Mouse (Mus musculus) forebrain, postnatal 0 days (tissue): Measurements from ENCODE around the gene Gm10230. TPM values are rescaled to one million over a fixed set of nuclear protein-coding genes. Genes with fewer than 3 reads are reported as not detected.
"Not testable (repeated sequence)": the region's sequence is repeated elsewhere in the genome, so short reads cannot be mapped to it uniquely, and the experiment has no call there.

Source experiments
- ATAC-seq: fragments of 200-750 bp; cut with Nextera tagmentation; 2 replicates; pipeline ENCODE4 v1.8.0; 2017; ENCODE audit warnings: mild to moderate bottlenecking, moderate library complexity
- DNase-seq: peaks from one replicate; pipeline ENCODE4 v3.0.0-alpha.2; 2015
- H3K27ac ChIP-seq: fragments of 300-500 bp; sonication (generic); 2 replicates; pipeline ENCODE4 v1.5.1; 2014; ENCODE audit warnings: low read depth, mild to moderate bottlenecking, antibody characterized with exemption, low read length, moderate library complexity, mixed read lengths
- H3K27me3 ChIP-seq: fragments of 300-500 bp; sonication (generic); 2 replicates; pipeline ENCODE4 v1.6.1; 2014; ENCODE audit warnings: mild to moderate bottlenecking, low read length, mixed read lengths; ENCODE audit not compliant: insufficient read depth
- H3K36me3 ChIP-seq: fragments of 300-500 bp; sonication (generic); 2 replicates; pipeline ENCODE4 v1.6.1; 2014; ENCODE audit warnings: mild to moderate bottlenecking, moderate library complexity; ENCODE audit not compliant: insufficient read depth
- H3K4me1 ChIP-seq: fragments of 300-500 bp; sonication (generic); 2 replicates; pipeline ENCODE4 v1.6.1; 2014; ENCODE audit warnings: antibody characterized with exemption; ENCODE audit not compliant: insufficient read depth
- H3K4me2 ChIP-seq: fragments of 300-500 bp; sonication (generic); 2 replicates; pipeline ENCODE4 v1.6.1; 2014; ENCODE audit warnings: low read depth, mild to moderate bottlenecking, moderate library complexity
- H3K4me3 ChIP-seq: fragments of 300-500 bp; sonication (generic); 2 replicates; pipeline ENCODE4 v1.5.1; 2014; ENCODE audit warnings: low read depth, low read length, mixed read lengths
- H3K9ac ChIP-seq: fragments of 300-500 bp; sonication (generic); 2 replicates; pipeline ENCODE4 v1.6.1; 2014; ENCODE audit warnings: mild to moderate bottlenecking
- H3K9me3 ChIP-seq: fragments of 300-500 bp; sonication (generic); 2 replicates; pipeline ENCODE4 v1.6.1; 2016; ENCODE audit warnings: low read length
- WGBS: fragments of 180-500 bp; shearing (Covaris S2); extraction: QIAGEN DNeasy Blood & Tissue Kit; methylation state at CpG from one replicate; pipeline ENCODE4 v1.1.7; 2014; 5-methylcytosine and 5-hydroxymethylcytosine counted together
- microRNA-seq, 2 experiments: library from miRNA; unstranded; fragments of <30 nt; microRNA quantifications; one replicate each; pipeline ENCODE4; 2016
- polyA plus RNA-seq: library from polyadenylated mRNA; unstranded; fragments of >200 nt; fragmentation: Nextera tagmentation; extraction: Ambion mirVana; gene quantifications from 2 replicates; pipeline ENCODE4 v1.2.1, GENCODE M21; 2015
- total RNA-seq: library from RNA; depleted of rRNA; stranded (reverse); fragments of >200 nt; gene quantifications from 2 replicates; pipeline ENCODE4 v1.2.3, GENCODE M21; 2014; rRNA removed

Gene Gm10230
- total RNA-seq = not detected in 2 replicates
- polyA plus RNA-seq = not detected in 2 replicates

DNA sequence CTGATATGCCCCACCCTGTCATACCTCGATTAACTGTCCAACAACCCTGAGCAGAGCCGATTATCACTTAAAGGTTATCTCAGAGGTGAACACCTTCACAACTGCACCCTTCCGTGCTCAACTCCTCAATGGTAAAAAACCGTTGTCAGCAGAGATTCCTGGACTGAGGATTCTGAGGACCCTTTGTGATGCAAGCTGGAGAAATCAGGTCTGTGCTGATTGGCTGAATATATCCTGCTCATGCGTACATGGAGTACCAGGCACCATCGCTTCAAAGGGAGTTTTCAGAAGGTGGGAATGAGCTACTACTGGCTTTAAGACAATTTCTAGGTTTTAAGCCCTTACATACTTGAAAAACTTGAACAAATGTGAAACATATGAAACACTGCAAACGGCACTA lies at the start of gene Gm10230:
Gm10230 (minus strand) TSS at position 101 of the 400 bp plus-strand sequence.
- not testable (repeated sequence) for H3K9ac ChIP-seq, H3K27ac ChIP-seq, DNase-seq, H3K4me3 ChIP-seq, H3K9me3 ChIP-seq, H3K27me3 ChIP-seq, ATAC-seq, H3K36me3 ChIP-seq, H3K4me2 ChIP-seq, H3K4me1 ChIP-seq
- no CpG with 5 or more reads among the region's 7 CpGs for WGBS

Small RNA genes lying within 50 kb of the gene (microRNA-seq; reads per million reads assigned to microRNA genes)
- 0 reads per million in 2 experiments for gene Gm44452
